Mouse (Mus musculus) spleen, embryonic (tissue): Measurements from ENCODE around the gene March2.
"Not testable (repeated sequence)": the region's sequence is repeated elsewhere in the genome, so short reads cannot be mapped to it uniquely, and the experiment has no call there.

Experiments used
- CTCF ChIA-PET: fragments of 350-600 bp; sonication (Branson Sonifier 250); formaldehyde crosslinking; loops from one replicate; lab custom pipeline; 2022; lab: Charles Lee

Gene March2

GRCm38 (mm10) chr17:33718384-33718881 is at the start of gene March2:
Gene March2, minus strand, starts transcription at chr17:33718670.
- CTCF ChIA-PET, result interaction anchor here (2.2 kb wide), 1 partner anchor 42 kb away, joined by 7 read pairs; no protein-coding TSS in a partner anchor

DNA sequence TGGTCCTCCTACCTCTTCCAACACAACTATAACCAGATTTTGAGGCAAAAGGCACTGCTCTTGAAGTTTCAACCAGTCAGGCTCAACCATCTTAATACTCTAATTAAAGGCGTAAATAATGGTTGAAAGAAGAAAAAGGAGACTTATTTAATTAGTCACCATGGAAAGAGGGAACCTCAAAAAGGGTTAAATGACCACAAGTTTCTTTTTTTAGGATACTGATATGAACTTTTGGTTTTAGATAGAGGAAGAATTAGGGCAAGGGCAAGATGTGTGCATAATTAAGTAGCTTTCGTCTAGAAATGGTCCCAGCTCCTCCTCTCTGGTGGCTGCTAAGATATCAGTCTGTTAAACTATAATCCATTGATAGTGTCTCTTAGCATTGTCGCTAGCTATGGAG is 47.9 kb upstream of the March2 start:
- CTCF ChIA-PET, result no interaction called here

- CTCF ChIA-PET, result interaction anchor here (0.6 to 1.0 kb wide), 5 partner anchors 9 to 672 kb away, joined by 3 to 7 read pairs (median 5); partner anchors contain the start of gene March2
Measured at GRCm38 (mm10) chr17:33760255-33761165, 42.0 kb upstream of the March2 start, which contains the start of gene Rab11b. Gene Rab11b, minus strand, starts transcription at chr17:33760530.

DNA sequence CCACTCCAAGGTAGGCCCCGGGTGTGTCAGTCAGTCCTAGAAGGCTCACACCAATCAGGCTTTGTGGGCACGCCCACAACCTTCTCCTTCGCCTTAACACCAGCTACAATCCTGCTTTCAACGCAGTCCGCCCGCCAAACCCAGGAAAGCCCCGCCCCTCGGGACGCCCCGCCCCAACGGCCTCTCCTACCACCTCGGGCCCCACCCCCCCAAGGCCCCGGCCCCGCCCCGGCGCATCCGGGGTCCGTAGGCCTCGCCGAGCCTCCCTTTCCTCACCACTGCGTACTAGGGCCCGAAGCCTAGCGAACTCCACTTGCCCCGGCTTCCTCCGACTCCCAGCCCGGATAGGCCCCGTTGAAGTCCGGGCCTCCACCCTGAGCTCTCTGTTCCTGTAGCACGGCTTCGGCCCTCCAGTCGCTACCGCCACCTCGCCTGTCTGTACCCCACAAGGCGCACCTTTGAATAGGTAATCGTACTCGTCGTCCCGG is 41.3 kb upstream of the March2 start:
- CTCF ChIA-PET, result interaction anchor here (1.0 kb wide), 1 partner anchor 10 kb away, joined by 6 read pairs; no protein-coding TSS in a partner anchor

GRCm38 (mm10) chr17:33757231-33757630 is 38.8 kb upstream of the March2 start:
- CTCF ChIA-PET, result no interaction called here

- CTCF ChIA-PET, result no interaction called here
Measured at GRCm38 (mm10) chr17:33756108-33756790, 37.8 kb upstream of the March2 start.

- CTCF ChIA-PET, result no interaction called here
Measured at GRCm38 (mm10) chr17:33755418-33756107, 37.1 kb upstream of the March2 start.

- CTCF ChIA-PET, result no interaction called here
Measured at GRCm38 (mm10) chr17:33754656-33755055, 36.2 kb upstream of the March2 start.

DNA sequence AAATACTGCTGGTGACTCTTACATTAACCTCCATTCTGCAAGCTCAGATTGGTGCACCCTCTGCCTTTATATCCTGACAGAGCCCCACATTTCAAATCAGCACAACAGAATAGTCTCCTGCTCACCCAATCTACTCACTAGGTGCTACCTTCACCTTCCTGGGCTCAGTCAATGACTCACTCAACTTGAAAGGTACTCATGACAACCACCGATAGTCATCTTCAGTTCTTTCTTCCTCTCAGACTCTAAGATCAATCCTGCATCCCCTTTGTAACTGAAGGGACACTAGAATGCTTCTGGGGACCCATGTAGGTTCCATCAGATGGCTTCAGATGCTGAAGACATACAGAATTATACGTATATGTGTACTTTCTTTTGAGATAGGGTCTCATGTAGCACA is 33.8 kb upstream of the March2 start:
- CTCF ChIA-PET, result interaction anchor here (0.5 kb wide), 2 partner anchors 172 to 304 kb away, joined by 4 read pairs; no protein-coding TSS in a partner anchor

DNA sequence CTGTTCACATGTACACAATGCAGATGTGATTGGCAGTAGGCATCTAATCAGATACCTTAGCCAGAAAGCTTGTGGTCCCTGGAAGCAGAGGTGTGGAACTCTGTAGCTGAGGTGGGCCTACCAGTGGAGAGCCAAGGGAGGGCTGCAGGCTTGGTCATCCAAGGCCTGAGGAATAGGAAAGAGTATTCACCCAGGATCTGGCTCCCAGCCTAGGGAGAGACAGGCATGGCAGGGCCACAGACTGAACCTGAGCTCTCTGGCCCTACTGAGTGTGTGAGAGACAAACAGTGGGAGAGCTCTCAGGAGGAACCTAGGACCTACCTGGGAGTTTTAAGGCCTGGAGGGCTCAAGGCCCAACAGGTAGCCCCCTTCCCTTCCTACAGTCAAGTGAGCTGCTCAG is 32.7 kb upstream of the March2 start:
- CTCF ChIA-PET, result no interaction called here

GRCm38 (mm10) chr17:33749451-33749850 is 31.0 kb upstream of the March2 start:
- CTCF ChIA-PET, result no interaction called here

DNA sequence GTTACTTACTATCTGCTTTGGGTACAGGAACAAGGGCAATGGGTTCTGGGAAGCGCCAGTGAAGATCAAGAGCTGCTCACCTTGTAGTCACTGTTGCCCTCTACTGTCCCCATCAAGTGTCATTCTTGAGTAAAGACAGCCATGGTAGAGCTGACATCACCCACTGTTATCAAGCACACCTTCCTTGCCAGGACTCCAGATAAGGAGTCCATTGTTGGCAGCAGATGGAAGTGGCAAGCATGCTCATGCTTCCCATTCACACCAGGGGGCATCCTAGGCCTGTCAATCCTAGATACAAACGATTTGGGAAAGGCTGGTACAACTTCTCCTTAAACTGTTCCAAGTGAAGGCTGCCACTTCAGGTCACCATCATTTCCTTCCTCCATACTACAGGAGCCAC is 27.5 kb upstream of the March2 start:
- CTCF ChIA-PET, result no interaction called here

DNA sequence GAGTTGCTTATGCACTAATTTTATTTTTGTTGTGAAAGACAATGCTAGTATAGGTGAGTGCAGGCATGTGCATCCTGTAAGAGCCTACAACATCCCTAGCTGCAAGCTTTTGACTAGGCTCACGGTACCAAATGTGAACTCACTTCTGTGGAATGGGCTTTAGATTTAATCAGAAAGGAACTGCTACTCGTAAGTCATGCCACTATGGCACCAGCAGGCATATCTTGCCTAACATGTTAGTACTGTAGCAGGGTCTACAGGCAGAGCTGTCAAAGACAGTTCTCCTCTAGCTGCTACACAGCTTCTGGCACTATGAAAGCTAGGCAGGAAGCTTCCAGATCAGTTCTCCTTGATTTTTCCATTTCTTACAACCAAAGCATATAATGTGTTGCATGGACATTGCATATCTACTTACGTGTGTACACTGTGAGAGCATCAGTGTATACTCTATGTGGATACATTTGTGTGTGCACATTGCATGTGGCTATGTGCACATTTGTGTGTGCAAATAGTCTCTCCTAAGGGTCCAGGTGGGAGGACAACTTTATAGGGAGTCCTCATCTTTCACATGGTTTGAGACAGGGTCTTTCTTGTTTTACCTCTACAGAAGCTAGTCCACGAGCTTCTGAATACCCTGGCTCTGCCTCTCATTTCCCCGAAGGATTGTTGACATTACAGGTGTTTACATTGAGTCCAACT is 26.4 kb upstream of the March2 start:
- CTCF ChIA-PET, result interaction anchor here (0.6 kb wide), 2 partner anchors 31 to 834 kb away, joined by 4 to 13 read pairs; no protein-coding TSS in a partner anchor

- CTCF ChIA-PET, result no interaction called here
Measured at GRCm38 (mm10) chr17:33742420-33742819, 23.9 kb upstream of the March2 start.

GRCm38 (mm10) chr17:33733526-33733925 is 15.1 kb upstream of the March2 start:
- CTCF ChIA-PET, result not testable (repeated sequence)

DNA sequence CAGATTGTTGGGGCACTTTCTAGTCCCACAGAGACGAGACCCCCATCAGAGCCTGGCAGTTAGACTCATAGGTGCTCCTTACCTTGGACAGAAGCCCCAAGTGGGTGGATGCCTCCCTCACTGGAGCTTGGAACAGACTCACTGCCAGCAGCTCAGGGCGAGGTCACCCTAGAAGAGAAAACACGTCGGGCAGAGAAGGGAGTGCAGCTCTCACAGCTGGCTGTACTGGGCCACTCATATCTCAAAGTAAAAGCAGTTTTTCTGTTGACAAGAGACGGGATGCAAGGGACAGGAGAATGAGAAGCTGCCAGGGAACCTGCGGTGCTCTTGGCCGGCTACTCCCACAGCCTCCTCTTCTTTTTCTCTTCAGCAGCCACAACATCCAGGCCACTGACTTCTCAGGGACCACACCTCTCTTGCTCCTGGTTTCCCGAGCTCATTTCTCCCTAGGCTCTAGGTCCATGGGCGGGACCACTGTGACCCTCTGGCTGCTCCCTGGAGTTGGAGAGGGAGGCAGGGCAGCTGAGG is 14.2 kb upstream of the March2 start:
- CTCF ChIA-PET, result not testable (repeated sequence)

- CTCF ChIA-PET, result no interaction called here
Measured at GRCm38 (mm10) chr17:33729215-33729614, 10.7 kb upstream of the March2 start.

DNA sequence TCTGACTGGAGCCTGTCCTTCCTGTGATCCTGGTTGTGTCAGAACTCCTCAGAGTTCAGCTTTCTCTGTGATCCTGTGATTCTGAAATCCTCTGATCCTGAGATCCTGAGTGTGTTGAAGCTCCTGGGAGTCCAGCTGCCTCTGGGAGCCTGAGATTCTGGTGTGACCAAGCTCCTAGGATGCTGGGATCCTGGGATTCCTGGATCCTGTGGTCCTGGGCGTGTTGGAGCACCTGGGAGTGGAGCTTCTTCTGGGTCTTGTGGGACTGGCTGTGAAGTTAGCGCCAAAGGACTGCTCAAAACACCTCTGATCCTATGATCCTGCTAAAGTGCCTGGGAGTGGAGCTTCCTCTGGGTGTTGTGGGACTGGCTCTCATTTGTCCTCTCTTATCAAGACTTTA is 9.9 kb upstream of the March2 start:
- CTCF ChIA-PET, result no interaction called here

DNA sequence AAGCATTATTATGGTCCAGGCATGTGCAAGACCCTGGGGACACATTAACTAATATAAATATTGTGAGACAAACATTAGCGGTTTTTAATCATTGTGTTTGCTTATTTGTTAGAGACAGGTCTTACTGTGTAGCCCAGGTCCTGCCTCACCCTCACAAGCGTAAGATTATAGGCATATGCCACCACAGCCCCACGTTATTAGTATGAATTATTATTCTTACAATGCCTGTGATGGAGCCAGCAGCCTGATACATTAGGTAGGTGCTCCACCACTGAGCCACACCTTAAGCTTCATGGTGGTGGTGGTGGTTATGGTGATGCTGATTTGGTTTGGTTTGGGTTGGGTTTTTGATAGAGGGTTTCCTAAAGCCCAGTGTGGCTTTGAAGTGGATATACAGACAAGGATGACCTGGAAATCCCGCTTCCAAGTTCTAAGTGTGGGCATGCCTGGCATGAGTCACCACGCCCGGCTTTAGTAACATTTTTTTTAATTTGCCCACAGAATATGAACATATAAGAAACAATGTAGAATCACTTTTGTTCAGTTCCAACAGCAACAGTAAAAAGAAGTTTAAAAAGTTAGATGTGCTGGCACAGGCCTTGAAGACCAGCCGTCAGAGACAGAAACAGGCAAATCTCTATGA is 1.4 kb upstream of the March2 start:
- CTCF ChIA-PET, result no interaction called here
